Mouse (Mus musculus) testis, postnatal 14 days (tissue): ENCODE results near the gene Ifi207.
A peak's percentile ranks its signal among the peaks of the same experiment; 100 is the strongest.
"Not testable (repeated sequence)": the region's sequence is repeated elsewhere in the genome, so short reads cannot be mapped to it uniquely, and the experiment has no call there.

Source experiments
- DNase-seq: peaks from one replicate; pipeline ENCODE4 v3.0.0; 2021; ENCODE audit warnings: low spot score

The Ifi207 gene

GRCm38 (mm10) chr1:173741656-173742055, at the start of gene Ifi207:
Gene Ifi207 (minus strand): TSS chr1:173741747.
- no peak for DNase-seq

GRCm38 (mm10) chr1:173773457-173773856, 31.9 kb upstream of the Ifi207 start:
- not testable (repeated sequence) for DNase-seq

- not testable (repeated sequence) for DNase-seq
Measured at GRCm38 (mm10) chr1:173766848-173767617, 25.5 kb upstream of the Ifi207 start, which contains the start of gene Ifi204. Gene Ifi204 (minus strand): TSS chr1:173766943.

- not testable (repeated sequence) for DNase-seq
Measured at GRCm38 (mm10) chr1:173760032-173760431, 18.5 kb upstream of the Ifi207 start.

- no peak for DNase-seq
Measured at GRCm38 (mm10) chr1:173742262-173742661, 715 bp upstream of the Ifi207 start.

GRCm38 (mm10) chr1:173740537-173740936, 1.0 kb downstream of the Ifi207 start:
- no peak for DNase-seq

- no peak for DNase-seq
Measured at GRCm38 (mm10) chr1:173736986-173737385, 4.6 kb downstream of the Ifi207 start.

GRCm38 (mm10) chr1:173735015-173735414, 6.5 kb downstream of the Ifi207 start:
- not testable (repeated sequence) for DNase-seq

GRCm38 (mm10) chr1:173733219-173733618, 8.3 kb downstream of the Ifi207 start:
- peak; percentile 26 for DNase-seq

- DNase-seq = no peak
Measured at GRCm38 (mm10) chr1:173694270-173694669, 47.3 kb downstream of the Ifi207 start.

- DNase-seq = not testable (repeated sequence)
Measured at GRCm38 (mm10) chr1:173678605-173679004, 62.9 kb downstream of the Ifi207 start.

- not testable (repeated sequence) for DNase-seq
Measured at GRCm38 (mm10) chr1:173673458-173674097, 68.0 kb downstream of the Ifi207 start, which contains the start of gene Ifi208. Gene Ifi208 (plus strand): TSS chr1:173673675.
